ENCODE assay signal across 9 mouse cellular contexts in genomic region chrX:21350503-21350902, GRCm38 (mm10).
A peak's percentile ranks its signal among the peaks of the same experiment; 100 is the strongest.
DNase-seq lines count a peak whose midpoint lies in the region; ATAC-seq and TF ChIP-seq lines count a peak whose summit lies in the region.
"Had no signal": no experiment of that assay in that cellular context is flagged by ENCODE, and none has a peak within 500 bp of the region (broad histone marks: within the 10 kb centered on the region; RNA-seq: fewer than 3 reads in every experiment).

No protein-coding gene starts in this region.

- WGBS in forebrain, postnatal 0 days, result 37% methylated on average over 4 of the region's 4 CpGs
- 35% methylated on average over 4 of the region's 4 CpGs for WGBS in forebrain, embryonic 13.5 days
- 36% methylated on average over 4 of the region's 4 CpGs for WGBS in midbrain, embryonic 15.5 days

- peak; percentile 68 for TF ChIP-seq CTCF in forebrain, postnatal 0 days (IDR thresholded peaks at IDR 0.05; ENCODE audit: low read depth)
- TF ChIP-seq CTCF in layer of hippocampus, adult 2 months (conservative IDR thresholded peaks at IDR 0.05), result peak; percentile 86

- no peak overlapping the region for H3K27ac ChIP-seq in forebrain, postnatal 0 days (ENCODE audit: low read depth, low read length)
- no peak overlapping the region for H3K27ac ChIP-seq in forebrain, embryonic 13.5 days
- H3K27ac ChIP-seq in layer of hippocampus, adult 2 months, result no peak overlapping the region
- no peak overlapping the region for H3K27ac ChIP-seq in midbrain, embryonic 15.5 days
- H3K27ac ChIP-seq: forebrain, embryonic 10.5 days had no signal

- H3K4me2 ChIP-seq in forebrain, postnatal 0 days (ENCODE audit: low read depth), result no peak overlapping the region
- no peak overlapping the region for H3K4me2 ChIP-seq in forebrain, embryonic 13.5 days
- H3K4me2 ChIP-seq in midbrain, embryonic 15.5 days, result no peak overlapping the region

- H3K36me3 ChIP-seq in forebrain, postnatal 0 days (ENCODE audit: insufficient read depth), result no peaks in the 10 kb centered on the region
- no peaks in the 10 kb centered on the region for H3K36me3 ChIP-seq in forebrain, embryonic 13.5 days (ENCODE audit: poor library complexity, severe bottlenecking)
- no peaks in the 10 kb centered on the region for H3K36me3 ChIP-seq in midbrain, embryonic 15.5 days (replicated peaks)
- H3K36me3 ChIP-seq: forebrain, embryonic 10.5 days had no signal

- H3K4me1 ChIP-seq in forebrain, postnatal 0 days (ENCODE audit: insufficient read depth), result no peaks in the 10 kb centered on the region
- H3K4me1 ChIP-seq in forebrain, embryonic 13.5 days, result no peaks in the 10 kb centered on the region
- no peaks in the 10 kb centered on the region for H3K4me1 ChIP-seq in midbrain, embryonic 15.5 days
- H3K4me1 ChIP-seq: forebrain, embryonic 10.5 days had no signal

- peak; percentile 30 for DNase-seq in forebrain, postnatal 0 days
- peak in 1 of 2 experiments; percentile 29 for DNase-seq in layer of hippocampus, adult 2 months (ENCODE audit: low spot score in 2 of 2)
- no peak for DNase-seq in layer of hippocampus, adult 9-11 months
- peak; percentile 17 for DNase-seq in A20 (ENCODE audit: low read depth, low spot score)
- DNase-seq in brain, adult 2 months (ENCODE audit: low read depth, low spot score), result peak; percentile 27
- DNase-seq in adrenal gland, adult 2 months, result no peak

- no peaks in the 10 kb centered on the region for H3K9me3 ChIP-seq in forebrain, postnatal 0 days (ENCODE audit: low read length)
- H3K9me3 ChIP-seq in forebrain, embryonic 13.5 days (replicated peaks), result no peaks in the 10 kb centered on the region
- no peaks in the 10 kb centered on the region for H3K9me3 ChIP-seq in midbrain, embryonic 15.5 days
- H3K9me3 ChIP-seq: forebrain, embryonic 10.5 days had no signal

- H3K27me3 ChIP-seq in forebrain, postnatal 0 days (ENCODE audit: insufficient read depth, low read length), result no peaks in the 10 kb centered on the region
- no peaks in the 10 kb centered on the region for H3K27me3 ChIP-seq in forebrain, embryonic 13.5 days
- H3K27me3 ChIP-seq in midbrain, embryonic 15.5 days (replicated peaks), result no peaks in the 10 kb centered on the region

- no peak overlapping the region for H3K9ac ChIP-seq in forebrain, postnatal 0 days
- H3K9ac ChIP-seq in forebrain, embryonic 13.5 days, result no peak overlapping the region
- H3K9ac ChIP-seq in midbrain, embryonic 15.5 days, result no peak overlapping the region

- ATAC-seq in forebrain, postnatal 0 days, result no peak
- no peak for ATAC-seq in forebrain, embryonic 13.5 days
- ATAC-seq in midbrain, embryonic 15.5 days (replicated peaks), result no peak

- H3K4me3 ChIP-seq in forebrain, postnatal 0 days (ENCODE audit: low read depth, low read length), result no peak overlapping the region
- no peak overlapping the region for H3K4me3 ChIP-seq in forebrain, embryonic 13.5 days
- no peak overlapping the region for H3K4me3 ChIP-seq in layer of hippocampus, adult 2 months
- H3K4me3 ChIP-seq in midbrain, embryonic 15.5 days, result no peak overlapping the region
- H3K4me3 ChIP-seq: forebrain, embryonic 10.5 days had no signal

Comparison
In these comparisons a context has a peak if more than half of its experiments do, and no peak if none do; other contexts are left out.
1. DNase-seq: peak in forebrain, postnatal 0 days (single experiment), A20 (single experiment) and brain, adult 2 months (single experiment); none in layer of hippocampus, adult 9-11 months (single experiment) and adrenal gland, adult 2 months (single experiment).